5 mouse cellular contexts compared by ENCODE assay signal in genomic region chr11:103760891-103761290, GRCm38 (mm10). TPM values are rescaled to one million over a fixed set of nuclear protein-coding genes. Genes with fewer than 3 reads are reported as not detected.
"Had no signal": no experiment of that assay in that cellular context is flagged by ENCODE, and none has a peak within 500 bp of the region (broad histone marks: within the 10 kb centered on the region; RNA-seq: fewer than 3 reads in every experiment).

No protein-coding gene starts in this region.

RNA-seq across cellular contexts. Expression of gene Wnt9b, which starts 11.3 kb away (rescaled TPM):
- total RNA-seq: left cerebral cortex, postnatal 4 days; megakaryocyte, adult 5-6 weeks had no signal
- polyA plus RNA-seq: macrophage; stomach, postnatal 0 days had no signal

RNA-seq across cellular contexts. Expression of gene Wnt3, which starts 13.1 kb away (rescaled TPM):
- total RNA-seq: megakaryocyte, adult 5-6 weeks had no signal
- polyA plus RNA-seq: liver, embryonic 15.5 days; macrophage had no signal
